Mouse (Mus musculus): ENCODE results near the gene Mkrn2. TPM values are rescaled to one million over a fixed set of nuclear protein-coding genes. Genes with fewer than 3 reads are reported as not detected.
A peak's percentile ranks its signal among the peaks of the same experiment; 100 is the strongest.

Mkrn2 gene
- polyA plus RNA-seq (2012; rRNA removed): 32.6 and 44.7 TPM in 2 replicates

DNA sequence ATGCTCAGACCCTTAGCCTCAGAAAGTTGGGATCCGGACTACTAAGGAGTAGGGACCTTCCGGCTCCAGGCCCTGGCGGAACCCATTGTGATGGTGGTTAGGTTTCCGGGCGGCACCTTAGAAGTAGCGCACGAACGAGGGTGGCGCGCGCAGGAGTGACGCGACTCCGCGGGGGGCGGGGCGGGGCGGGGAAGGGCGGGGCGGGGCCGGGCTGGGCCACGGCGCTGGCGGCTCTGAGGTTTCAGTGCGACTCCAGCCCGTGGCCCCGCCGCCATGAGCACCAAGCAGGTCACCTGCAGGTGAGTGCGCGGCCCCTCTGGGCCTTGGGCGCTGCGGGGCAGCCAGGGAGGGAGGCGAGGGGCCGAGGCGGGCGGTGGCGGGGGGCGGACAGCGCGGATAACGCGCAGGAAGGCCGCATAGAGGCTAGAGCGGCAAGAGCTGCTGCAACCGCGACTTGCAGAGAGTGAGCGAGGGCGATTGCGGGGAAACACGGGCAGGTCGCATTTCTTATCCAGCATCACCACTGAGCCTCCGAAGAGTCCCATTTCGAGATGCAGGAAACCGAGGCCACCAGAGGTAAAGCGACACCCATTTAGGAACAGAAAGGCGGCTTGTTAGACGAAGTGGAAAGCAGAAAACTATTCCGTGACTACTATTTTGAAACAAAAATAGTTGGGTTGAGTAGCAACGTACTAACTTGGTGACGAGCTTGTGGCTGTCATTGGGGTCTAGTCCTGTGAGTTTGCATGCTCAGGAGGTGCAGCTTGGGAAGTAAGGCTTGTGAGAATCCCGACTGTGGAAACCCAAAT is at the start of gene Mkrn2:
Gene Mkrn2, plus strand, starts transcription at position 188 of the 809 bp plus-strand sequence.
- peak; percentile 94 for DNase-seq (ENCODE audit: low read depth)
- TF ChIP-seq POLR2A (IDR thresholded peaks at IDR 0.05; ENCODE audit: borderline replicate concordance, extremely low read depth, insufficient read depth, insufficient read length, poor library complexity, severe bottlenecking): no peak
- no peak for TF ChIP-seq CTCF (IDR thresholded peaks at IDR 0.05; ENCODE audit: borderline replicate concordance, extremely low read depth, insufficient read depth, insufficient read length)

DNA sequence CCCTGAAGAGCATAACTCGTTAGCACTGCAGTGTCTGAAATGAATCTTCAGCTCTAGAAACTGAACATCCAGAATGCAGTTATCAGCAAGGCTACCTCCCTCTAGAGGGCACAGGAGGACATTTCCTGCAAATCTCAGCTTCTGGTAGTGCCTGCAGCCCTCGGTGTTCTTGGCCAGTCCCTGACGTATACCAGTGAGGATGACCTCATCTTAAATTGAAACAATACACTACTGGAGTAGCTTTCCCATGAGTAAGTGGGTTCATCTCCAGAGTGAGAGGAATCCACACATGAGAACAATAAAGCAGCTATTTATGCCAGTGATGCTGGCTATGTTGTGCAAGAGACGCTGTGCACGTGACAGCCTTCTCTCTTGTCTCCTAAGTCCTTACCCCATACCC is 46.2 kb upstream of the Mkrn2 start:
- no peak for DNase-seq (ENCODE audit: low read depth)
- TF ChIP-seq POLR2A (IDR thresholded peaks at IDR 0.05; ENCODE audit: borderline replicate concordance, extremely low read depth, insufficient read depth, insufficient read length, poor library complexity, severe bottlenecking) (no peak), CTCF (IDR thresholded peaks at IDR 0.05; ENCODE audit: borderline replicate concordance, extremely low read depth, insufficient read depth, insufficient read length) (peak; percentile 9; the same call in 1 of the 2 replicates)

DNA sequence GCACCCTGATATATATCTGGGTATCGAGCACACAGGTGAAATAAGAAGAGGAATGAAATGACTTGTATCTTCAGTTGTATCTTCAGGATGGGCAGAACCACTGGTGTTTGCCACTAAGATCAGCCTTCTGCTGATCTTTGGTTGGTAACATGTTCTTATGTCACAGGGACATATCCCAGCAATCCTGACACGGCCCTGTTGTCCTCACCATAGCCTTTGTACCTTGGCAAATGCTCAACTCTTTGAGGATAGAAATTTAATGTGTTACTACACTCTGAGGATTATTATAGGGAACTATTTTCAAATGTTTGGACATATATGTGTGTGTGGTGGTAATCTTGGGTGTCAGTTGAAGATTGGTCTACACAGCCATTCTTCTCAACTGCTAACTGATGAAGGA is 43.5 kb upstream of the Mkrn2 start:
- no peak for DNase-seq (ENCODE audit: low read depth)
- TF ChIP-seq POLR2A (IDR thresholded peaks at IDR 0.05; ENCODE audit: borderline replicate concordance, extremely low read depth, insufficient read depth, insufficient read length, poor library complexity, severe bottlenecking) (no peak), CTCF (IDR thresholded peaks at IDR 0.05; ENCODE audit: borderline replicate concordance, extremely low read depth, insufficient read depth, insufficient read length) (no peak)

DNA sequence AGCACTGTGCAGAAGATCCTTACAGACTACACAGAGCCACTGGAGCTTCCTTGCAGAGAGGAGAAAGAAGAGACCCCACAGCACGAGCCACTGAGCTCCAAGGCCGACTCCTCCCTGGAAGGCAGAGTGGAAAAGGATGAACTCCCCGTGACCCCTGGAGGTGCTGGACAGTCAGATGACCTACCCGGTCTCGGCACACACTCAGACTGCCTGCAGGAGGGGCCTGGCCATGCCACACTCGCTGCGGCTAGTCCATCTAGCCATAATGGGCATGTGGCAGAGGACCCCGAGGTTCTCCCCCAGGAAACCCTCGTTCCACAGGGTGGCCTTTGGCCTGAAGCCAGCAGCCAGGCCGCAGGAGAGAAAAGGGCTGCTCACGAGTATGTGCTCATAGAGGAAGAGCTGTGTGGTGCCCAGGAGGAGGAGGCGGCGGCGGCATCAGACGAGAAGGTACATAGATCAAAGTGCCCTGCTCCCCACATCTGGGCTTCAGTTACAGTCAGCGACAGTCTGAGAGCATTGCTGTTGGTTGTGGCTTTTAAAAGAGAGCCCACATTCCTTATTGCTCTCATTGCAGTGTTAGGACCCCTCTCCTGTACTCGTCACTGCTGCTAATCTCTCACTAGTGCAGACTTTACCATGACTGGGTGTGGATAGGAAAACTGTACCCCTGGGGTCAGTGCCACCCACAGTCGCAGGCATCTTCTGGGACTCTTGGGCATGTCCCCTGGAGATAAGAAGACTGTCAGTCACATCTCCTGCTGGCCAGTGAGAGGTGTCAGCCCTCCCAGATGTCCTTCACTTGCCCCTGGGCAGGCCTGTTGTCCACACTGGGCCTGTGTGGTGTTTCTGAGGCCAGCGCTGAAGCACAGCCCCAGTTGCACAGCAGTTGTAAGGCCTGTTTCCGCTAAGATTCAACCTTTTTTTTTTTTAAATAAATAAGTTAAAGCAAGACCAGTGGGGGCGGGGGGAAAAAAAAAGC is 41.8 kb upstream of the Mkrn2 start:
- TF ChIP-seq POLR2A (IDR thresholded peaks at IDR 0.05; ENCODE audit: borderline replicate concordance, extremely low read depth, insufficient read depth, insufficient read length, poor library complexity, severe bottlenecking) (no peak), CTCF (IDR thresholded peaks at IDR 0.05; ENCODE audit: borderline replicate concordance, extremely low read depth, insufficient read depth, insufficient read length) (no peak)
- no peak for DNase-seq (ENCODE audit: low read depth)

DNA sequence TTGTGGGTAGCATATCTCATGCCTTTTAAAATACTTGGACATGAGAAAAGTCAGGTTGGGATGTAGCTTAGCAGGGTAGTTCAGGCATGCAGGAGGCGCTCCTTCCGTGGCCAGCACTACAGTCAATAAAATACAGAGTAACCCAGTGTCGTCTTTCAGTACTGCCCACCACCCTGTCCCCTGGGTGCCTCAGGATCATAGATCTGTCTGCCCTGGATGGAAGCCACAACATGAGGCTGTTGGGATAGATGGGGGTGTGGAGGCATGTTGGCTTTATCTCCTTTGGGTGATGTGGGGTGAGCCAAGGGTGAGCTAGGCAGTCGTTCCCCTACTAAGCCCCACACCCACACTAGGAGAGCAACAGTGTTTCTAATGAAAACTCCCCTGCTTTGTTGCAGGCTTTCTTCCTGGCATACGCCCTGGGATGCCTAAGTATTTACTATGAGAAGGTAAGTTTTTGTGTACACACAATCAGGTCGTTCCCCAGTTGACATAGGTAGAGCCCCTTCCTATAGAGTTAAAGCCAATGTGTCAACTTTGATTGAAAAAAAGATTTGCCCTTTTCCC is 36.1 kb upstream of the Mkrn2 start:
- no peak for DNase-seq (ENCODE audit: low read depth)

DNA sequence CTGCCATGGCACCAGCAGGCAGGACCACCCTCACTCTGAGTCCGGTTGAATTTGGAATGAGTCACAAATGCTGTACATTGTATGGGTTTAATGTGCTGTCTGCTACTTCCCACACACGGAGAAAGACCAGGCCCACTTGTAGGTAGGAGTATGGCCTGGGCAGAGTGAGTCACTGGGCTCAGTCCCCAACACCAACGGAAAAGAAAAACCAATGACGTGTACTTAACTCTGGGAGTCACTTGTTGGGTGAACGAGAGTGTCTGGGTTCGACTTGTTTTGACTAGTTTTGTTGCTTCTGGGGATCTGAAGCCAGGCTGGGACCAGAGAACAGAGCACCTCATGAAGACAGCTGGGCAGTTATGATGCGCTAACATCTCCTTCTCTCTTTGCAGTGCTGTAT is 27.5 kb upstream of the Mkrn2 start:
- no peak for TF ChIP-seq POLR2A (IDR thresholded peaks at IDR 0.05; ENCODE audit: borderline replicate concordance, extremely low read depth, insufficient read depth, insufficient read length, poor library complexity, severe bottlenecking)
- no peak for TF ChIP-seq CTCF (IDR thresholded peaks at IDR 0.05; ENCODE audit: borderline replicate concordance, extremely low read depth, insufficient read depth, insufficient read length)
- no peak for DNase-seq (ENCODE audit: low read depth)

More for the DNA sequence above, 36.1 kb upstream of the Mkrn2 start:
- TF ChIP-seq CTCF (IDR thresholded peaks at IDR 0.05; ENCODE audit: borderline replicate concordance, extremely low read depth, insufficient read depth, insufficient read length): no peak

DNA sequence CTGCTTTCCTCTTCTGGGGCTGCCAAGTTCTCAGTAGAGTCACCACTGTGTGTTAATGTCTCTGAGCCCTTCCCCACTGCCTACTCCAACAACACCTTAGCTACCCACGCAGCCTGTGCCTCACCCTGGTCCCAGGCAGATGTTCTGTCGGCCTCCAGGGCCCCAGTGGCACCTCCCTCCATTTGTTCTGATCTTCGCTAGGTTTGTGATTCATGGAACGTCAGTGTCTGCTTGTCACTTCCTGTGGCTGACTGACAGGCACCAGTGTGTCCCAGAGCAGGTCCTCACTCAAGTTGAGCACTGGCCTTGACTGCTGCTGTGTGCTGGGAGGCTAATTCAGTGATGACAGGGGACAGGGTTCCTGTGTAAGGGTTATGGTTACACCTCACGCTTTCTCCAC is 24.3 kb upstream of the Mkrn2 start:
- DNase-seq (ENCODE audit: low read depth): no peak
- TF ChIP-seq CTCF (IDR thresholded peaks at IDR 0.05; ENCODE audit: borderline replicate concordance, extremely low read depth, insufficient read depth, insufficient read length) (no peak), POLR2A (IDR thresholded peaks at IDR 0.05; ENCODE audit: borderline replicate concordance, extremely low read depth, insufficient read depth, insufficient read length, poor library complexity, severe bottlenecking) (no peak)

DNA sequence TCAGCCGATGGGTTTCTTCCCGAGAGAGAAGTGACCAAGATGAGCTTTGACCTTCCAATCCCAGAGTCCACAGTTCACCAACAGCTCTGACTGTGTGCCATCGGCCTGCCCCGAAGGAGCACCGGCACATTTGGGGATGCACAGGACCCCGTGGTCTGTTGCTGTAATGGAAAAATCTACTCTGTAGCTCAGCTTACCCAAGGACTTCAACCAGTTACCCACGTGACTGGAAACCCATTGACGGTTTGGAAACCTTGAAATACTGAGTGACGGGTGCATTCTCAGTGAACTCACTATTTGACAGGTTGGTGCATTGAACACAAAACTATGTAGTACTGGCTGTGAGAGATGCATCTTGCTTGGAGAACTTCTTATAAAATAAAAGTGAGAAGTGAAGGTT is 23.8 kb upstream of the Mkrn2 start:
- TF ChIP-seq POLR2A (IDR thresholded peaks at IDR 0.05; ENCODE audit: borderline replicate concordance, extremely low read depth, insufficient read depth, insufficient read length, poor library complexity, severe bottlenecking) (no peak), CTCF (IDR thresholded peaks at IDR 0.05; ENCODE audit: borderline replicate concordance, extremely low read depth, insufficient read depth, insufficient read length) (no peak)

DNA sequence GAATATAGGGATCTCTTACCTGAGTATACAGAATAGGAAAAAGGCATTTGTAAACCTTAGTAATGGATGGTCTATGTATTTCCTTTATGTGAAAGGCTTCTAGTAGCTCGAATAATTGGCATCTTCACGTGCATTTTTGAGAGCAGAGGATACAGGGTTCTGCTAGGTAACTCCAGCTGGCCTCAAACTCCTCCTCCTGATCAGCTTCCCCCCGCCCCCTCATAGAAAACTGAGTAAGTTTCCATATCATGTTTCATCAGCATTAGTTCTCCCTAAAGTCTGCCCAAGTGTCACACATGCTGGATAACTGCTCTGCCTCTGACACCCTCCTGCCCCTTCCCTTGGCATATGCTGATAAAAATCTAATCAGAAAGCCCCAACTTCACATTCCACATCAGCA is 20.9 kb upstream of the Mkrn2 start:
- DNase-seq (ENCODE audit: low read depth): no peak
- TF ChIP-seq CTCF (IDR thresholded peaks at IDR 0.05; ENCODE audit: borderline replicate concordance, extremely low read depth, insufficient read depth, insufficient read length): no peak
- no peak for TF ChIP-seq POLR2A (IDR thresholded peaks at IDR 0.05; ENCODE audit: borderline replicate concordance, extremely low read depth, insufficient read depth, insufficient read length, poor library complexity, severe bottlenecking)

More for the DNA sequence above, 23.8 kb upstream of the Mkrn2 start:
- peak; percentile 28 for DNase-seq (ENCODE audit: low read depth)

DNA sequence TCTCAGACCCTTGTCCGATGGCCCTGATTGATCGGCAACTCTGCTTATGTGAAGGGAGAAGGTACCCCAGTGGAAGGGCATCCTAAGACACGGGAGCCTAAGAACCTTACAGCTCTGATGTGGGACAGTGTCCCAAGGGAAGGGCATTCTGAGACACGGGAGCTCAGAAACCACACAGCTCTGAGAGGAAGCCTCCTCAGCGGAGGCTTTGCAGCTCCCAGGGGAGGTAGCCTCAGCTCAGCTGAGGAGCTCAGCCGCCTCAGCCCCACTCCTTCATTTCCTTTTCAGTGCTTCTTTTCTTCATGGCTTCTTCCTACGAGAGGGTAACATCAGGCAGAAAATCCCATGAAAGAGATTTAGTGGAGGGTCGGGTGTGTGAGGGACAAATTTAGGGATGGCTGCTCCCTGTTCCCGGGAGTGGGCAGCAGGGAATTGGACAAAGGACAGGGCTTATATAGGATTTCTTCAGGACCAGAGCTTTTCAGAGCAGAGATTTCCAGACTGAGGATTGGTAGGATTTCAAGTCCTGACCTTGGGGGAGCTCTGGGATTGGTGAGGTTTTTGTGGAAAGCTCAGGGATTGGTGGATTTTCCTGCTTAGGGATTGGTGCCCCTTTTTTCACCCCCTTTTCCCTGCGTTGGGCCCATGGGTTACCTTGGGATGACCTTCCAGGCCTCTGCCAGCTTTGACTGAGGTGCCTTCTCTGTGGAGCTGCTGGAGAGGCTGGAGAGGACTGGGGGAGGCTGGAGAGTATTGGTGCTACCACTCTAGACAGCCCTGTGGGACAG is 19.2 kb upstream of the Mkrn2 start:
- no peak for DNase-seq (ENCODE audit: low read depth)
- TF ChIP-seq POLR2A (IDR thresholded peaks at IDR 0.05; ENCODE audit: borderline replicate concordance, extremely low read depth, insufficient read depth, insufficient read length, poor library complexity, severe bottlenecking) (no peak), CTCF (IDR thresholded peaks at IDR 0.05; ENCODE audit: borderline replicate concordance, extremely low read depth, insufficient read depth, insufficient read length) (no peak)

Data from brain, embryonic 14.5 days (tissue).